Mouse (Mus musculus): Measurements from ENCODE around the gene Flt3l. TPM values are rescaled to one million over a fixed set of nuclear protein-coding genes. Genes with fewer than 3 reads are reported as not detected.
A peak's percentile ranks its signal among the peaks of the same experiment; 100 is the strongest.

The Flt3l gene
- polyA plus RNA-seq, 1 experiment from 2014 or later = 2.2 TPM

DNA sequence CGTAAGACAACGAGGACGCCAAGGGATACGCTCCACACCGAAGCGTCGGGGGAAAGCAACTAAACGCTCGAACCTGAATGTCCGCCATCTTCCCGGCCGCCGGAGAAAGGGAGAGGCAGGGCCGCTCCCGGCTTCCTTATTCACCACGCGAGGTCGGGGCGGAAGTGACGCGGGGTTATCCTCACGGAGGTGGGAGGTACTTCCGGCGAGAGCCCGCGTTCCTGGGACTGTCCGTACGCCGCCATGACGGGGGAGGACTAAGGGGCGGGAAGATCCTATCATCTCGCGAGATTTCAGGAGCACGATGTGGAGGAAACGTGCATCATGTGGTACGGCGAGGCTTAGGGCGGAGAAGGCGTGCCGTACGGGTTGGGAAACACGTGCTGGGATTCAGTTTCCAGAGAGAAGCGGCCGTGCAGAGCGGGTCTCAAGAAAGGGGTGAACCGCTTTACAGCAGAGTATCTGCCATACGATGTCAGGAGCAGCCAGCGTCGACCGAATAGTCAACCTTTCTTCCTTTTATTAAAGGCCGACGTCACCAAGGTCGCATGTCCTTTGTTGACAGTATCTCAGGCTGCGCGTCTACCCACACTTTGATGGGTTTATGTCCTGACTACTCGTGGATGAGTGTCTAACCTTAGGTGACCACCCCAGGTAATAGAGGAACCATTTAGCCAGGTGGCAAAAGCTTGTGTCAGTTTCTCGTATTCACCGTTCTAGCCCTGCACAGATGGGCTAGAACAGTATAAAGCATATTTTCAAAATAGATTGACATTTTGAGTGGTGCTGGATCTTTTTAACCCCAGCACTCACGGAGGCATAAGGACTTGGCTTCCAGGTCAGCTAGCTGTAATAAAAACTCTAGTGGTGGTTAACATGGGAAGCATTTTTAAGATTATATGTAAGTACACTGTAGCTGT, 11.7 kb downstream of the Flt3l start, which contains the start of gene Rps11:
Gene Rps11 (minus strand): TSS at position 216 of the 920 bp plus-strand sequence.
- Histone ChIP-seq H3K4me3 (ENCODE audit: low read depth, low read length) (peak within 1 kb of the TSS; percentile 91), H3K27me3 (ENCODE audit: control insufficient read depth, insufficient read depth, low read depth, low read length) (no peaks in the 10 kb centered on the region), H3K9ac (ENCODE audit: low read depth, low read length) (peak within 1 kb of the TSS; percentile 93), H3K27ac (ENCODE audit: low read length) (peak within 1 kb of the TSS; percentile 87), H3K4me1 (ENCODE audit: control insufficient read depth, insufficient read depth, low read length) (peaks cover 42% of the 10 kb centered on the region), H3K36me3 (ENCODE audit: control insufficient read depth, insufficient read depth, low read length) (peaks cover 46% of the 10 kb centered on the region), H3K9me3 (replicated peaks; ENCODE audit: control insufficient read depth, low read length, poor library complexity, severe bottlenecking) (no peaks in the 10 kb centered on the region), H3K4me2 (ENCODE audit: low read length) (peak within 1 kb of the TSS; percentile 91)
- WGBS = under 1% methylated on average over 59 of the region's 59 CpGs
- peak; percentile 89 for ATAC-seq

DNA sequence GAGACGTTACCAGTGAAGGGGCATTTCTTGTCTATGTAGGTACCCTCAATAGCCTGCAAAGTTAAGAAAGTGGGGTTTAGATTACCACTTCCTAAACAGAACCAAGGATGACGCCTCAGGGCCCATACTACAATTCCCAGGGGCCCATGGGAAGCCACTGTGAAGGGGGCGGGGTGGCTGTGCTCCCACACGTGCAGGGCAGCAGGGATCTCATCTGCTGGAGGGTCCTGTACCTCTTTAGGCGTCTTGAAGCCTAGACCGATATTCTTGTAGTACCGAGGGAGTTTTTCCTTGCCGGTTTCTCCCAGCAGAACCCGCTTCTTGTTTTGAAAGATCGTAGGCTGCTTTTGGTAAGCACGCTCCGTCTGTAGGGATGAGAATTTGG, 13.1 kb downstream of the Flt3l start:
- ATAC-seq = no peak
- peak overlapping the region; percentile 93 for H3K9ac ChIP-seq (ENCODE audit: low read depth, low read length)
- H3K27me3 ChIP-seq (ENCODE audit: control insufficient read depth, insufficient read depth, low read depth, low read length) = no peaks in the 10 kb centered on the region
- no peaks in the 10 kb centered on the region for H3K9me3 ChIP-seq (replicated peaks; ENCODE audit: control insufficient read depth, low read length, poor library complexity, severe bottlenecking)
- H3K4me2 ChIP-seq (ENCODE audit: low read length) = peak overlapping the region; percentile 91
- H3K27ac ChIP-seq (ENCODE audit: low read length) = peak overlapping the region; percentile 87
- peak overlapping the region; percentile 91 for H3K4me3 ChIP-seq (ENCODE audit: low read depth, low read length)
- WGBS = 22% methylated on average over 12 of the region's 12 CpGs
- H3K4me1 ChIP-seq (ENCODE audit: control insufficient read depth, insufficient read depth, low read length) = peaks cover 39% of the 10 kb centered on the region
- peaks cover 50% of the 10 kb centered on the region for H3K36me3 ChIP-seq (ENCODE audit: control insufficient read depth, insufficient read depth, low read length)

DNA sequence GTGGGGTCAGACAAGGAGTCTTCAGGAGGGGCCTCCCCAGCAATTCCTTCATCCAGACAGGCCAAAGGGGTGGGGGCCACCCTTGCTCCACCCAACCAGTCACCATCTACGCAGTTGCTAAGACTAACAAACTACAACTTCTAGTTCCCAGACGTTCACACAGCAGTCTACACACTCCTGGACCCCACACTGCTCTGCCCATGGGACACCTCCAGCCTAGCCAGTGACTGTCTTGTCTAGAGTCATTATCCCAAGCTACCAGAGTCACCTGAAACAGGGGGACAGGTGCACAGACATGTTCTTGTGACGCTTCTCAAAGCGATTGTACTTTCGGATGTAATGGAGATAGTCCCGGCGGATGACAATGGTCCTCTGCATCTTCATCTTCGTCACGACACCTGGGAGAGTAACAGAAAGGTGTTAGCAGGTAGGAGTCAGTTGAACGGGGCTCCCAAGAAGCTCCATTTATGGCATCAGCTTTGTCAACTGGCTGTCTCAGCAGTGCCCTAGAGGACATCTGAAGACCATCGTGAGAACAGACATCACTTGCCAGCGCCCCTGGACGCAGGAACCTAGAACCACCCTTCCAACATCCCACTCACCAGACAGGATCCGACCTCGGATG, 13.6 kb downstream of the Flt3l start:
- ATAC-seq = no peak
- H3K36me3 ChIP-seq (ENCODE audit: control insufficient read depth, insufficient read depth, low read length) = peaks cover 50% of the 10 kb centered on the region
- H3K27me3 ChIP-seq (ENCODE audit: control insufficient read depth, insufficient read depth, low read depth, low read length) = no peaks in the 10 kb centered on the region
- peak overlapping the region; percentile 93 for H3K9ac ChIP-seq (ENCODE audit: low read depth, low read length)
- H3K4me2 ChIP-seq (ENCODE audit: low read length) = peak overlapping the region; percentile 91
- WGBS = 87% methylated on average over 15 of the region's 15 CpGs
- peak overlapping the region; percentile 91 for H3K4me3 ChIP-seq (ENCODE audit: low read depth, low read length)
- H3K27ac ChIP-seq (ENCODE audit: low read length) = no peak overlapping the region
- H3K4me1 ChIP-seq (ENCODE audit: control insufficient read depth, insufficient read depth, low read length) = peaks cover 38% of the 10 kb centered on the region
- no peaks in the 10 kb centered on the region for H3K9me3 ChIP-seq (replicated peaks; ENCODE audit: control insufficient read depth, low read length, poor library complexity, severe bottlenecking)

DNA sequence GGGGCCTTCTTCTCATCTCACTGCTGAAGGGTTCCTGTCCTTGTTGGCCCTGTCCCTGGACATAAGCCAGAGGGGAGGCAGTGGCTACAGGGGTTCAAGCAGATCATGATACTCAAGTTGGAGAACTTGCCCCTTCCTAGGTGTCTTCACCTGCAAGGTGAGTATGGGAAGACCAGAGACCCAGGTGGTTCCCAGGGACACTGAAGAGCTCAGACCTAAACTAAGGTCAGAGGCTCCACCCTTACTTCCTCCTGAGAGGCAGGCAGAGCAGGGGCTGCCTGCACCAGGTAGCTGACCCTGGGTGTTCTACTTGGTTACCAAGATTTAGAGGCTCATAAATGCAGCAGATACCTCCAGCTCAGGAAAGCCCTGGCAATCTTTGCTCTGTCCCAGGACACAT, 14.3 kb downstream of the Flt3l start:
- Histone ChIP-seq H3K4me1 (ENCODE audit: control insufficient read depth, insufficient read depth, low read length) (peaks cover 31% of the 10 kb centered on the region), H3K27ac (ENCODE audit: low read length) (no peak overlapping the region), H3K27me3 (ENCODE audit: control insufficient read depth, insufficient read depth, low read depth, low read length) (no peaks in the 10 kb centered on the region), H3K4me2 (ENCODE audit: low read length) (no peak overlapping the region), H3K9ac (ENCODE audit: low read depth, low read length) (no peak overlapping the region), H3K9me3 (replicated peaks; ENCODE audit: control insufficient read depth, low read length, poor library complexity, severe bottlenecking) (no peaks in the 10 kb centered on the region), H3K4me3 (ENCODE audit: low read depth, low read length) (no peak overlapping the region), H3K36me3 (ENCODE audit: control insufficient read depth, insufficient read depth, low read length) (peaks cover 50% of the 10 kb centered on the region)
- no peak for ATAC-seq

DNA sequence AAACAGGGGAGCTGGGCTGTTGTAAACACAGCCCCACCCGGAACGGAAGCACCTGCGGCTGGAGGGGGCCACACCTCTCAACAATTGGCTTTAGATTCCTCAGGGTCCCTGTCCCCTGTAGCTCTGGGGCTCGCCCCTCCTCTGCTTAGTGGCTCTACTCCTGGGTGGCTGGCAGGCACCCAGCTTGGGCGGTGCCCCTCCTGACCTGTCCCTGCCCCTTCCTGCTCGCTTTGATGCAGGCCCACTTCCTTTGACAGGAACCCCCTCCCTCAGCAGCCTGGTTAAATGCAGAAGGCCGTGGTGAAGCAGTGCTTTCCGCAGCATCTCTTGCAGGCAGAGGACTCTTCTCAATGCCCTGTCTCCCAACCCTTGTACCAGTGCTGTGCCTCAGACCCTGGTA, 14.8 kb downstream of the Flt3l start:
- Histone ChIP-seq H3K36me3 (ENCODE audit: control insufficient read depth, insufficient read depth, low read length) (peaks cover 45% of the 10 kb centered on the region), H3K27me3 (ENCODE audit: control insufficient read depth, insufficient read depth, low read depth, low read length) (no peaks in the 10 kb centered on the region), H3K9me3 (replicated peaks; ENCODE audit: control insufficient read depth, low read length, poor library complexity, severe bottlenecking) (no peaks in the 10 kb centered on the region), H3K4me1 (ENCODE audit: control insufficient read depth, insufficient read depth, low read length) (peaks cover 26% of the 10 kb centered on the region), H3K4me3 (ENCODE audit: low read depth, low read length) (no peak overlapping the region), H3K4me2 (ENCODE audit: low read length) (no peak overlapping the region), H3K27ac (ENCODE audit: low read length) (no peak overlapping the region), H3K9ac (ENCODE audit: low read depth, low read length) (no peak overlapping the region)
- 71% methylated on average over 7 of the region's 8 CpGs for WGBS
- no peak for ATAC-seq

DNA sequence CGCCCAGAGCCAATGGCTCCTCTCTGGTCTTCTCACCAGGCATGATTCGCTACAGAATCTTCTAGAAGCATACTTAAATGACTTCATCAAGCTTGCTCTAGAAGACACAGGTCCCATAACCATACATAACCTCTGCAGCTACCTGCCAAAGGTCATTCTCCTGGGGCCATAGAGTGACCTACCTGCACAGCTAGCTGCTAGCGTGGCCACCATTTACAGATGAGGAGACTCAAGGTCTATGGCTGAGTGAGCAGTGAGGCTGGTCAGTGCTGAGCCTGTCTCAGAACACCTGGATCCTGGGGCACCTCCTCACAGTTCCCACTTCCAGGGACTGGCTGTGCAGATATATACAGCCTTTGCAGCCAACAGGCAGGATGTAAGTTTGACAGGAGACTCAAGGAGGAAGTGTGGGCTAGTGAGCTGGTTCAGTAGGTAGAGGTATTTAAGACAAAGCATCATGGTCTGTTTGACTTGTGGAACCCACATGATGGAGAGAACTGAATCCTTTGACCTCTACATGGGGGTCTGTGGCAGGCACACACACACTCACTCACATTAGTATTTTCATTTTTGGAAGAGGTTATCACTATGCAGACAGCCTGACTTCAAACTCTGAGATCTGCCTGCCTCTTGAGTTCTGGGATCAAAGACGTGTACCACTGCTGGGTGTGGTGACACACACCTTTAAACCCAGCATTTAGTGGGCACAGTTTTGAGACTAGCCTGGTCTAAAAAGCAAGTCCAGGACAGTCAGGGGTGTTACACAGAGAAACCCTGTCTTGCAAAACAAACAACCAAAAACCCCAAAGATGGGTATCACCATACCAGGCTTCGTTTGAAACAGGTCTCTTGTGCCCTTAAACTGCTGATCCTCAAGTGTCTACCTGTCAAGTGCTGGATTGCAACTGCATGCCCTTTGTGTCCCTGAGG, 16.2 kb downstream of the Flt3l start:
- Histone ChIP-seq H3K4me1 (ENCODE audit: control insufficient read depth, insufficient read depth, low read length) (peaks cover 19% of the 10 kb centered on the region), H3K4me3 (ENCODE audit: low read depth, low read length) (no peak overlapping the region), H3K9ac (ENCODE audit: low read depth, low read length) (no peak overlapping the region), H3K27me3 (ENCODE audit: control insufficient read depth, insufficient read depth, low read depth, low read length) (no peaks in the 10 kb centered on the region), H3K9me3 (replicated peaks; ENCODE audit: control insufficient read depth, low read length, poor library complexity, severe bottlenecking) (no peaks in the 10 kb centered on the region), H3K27ac (ENCODE audit: low read length) (no peak overlapping the region), H3K4me2 (ENCODE audit: low read length) (no peak overlapping the region), H3K36me3 (ENCODE audit: control insufficient read depth, insufficient read depth, low read length) (peaks cover 31% of the 10 kb centered on the region)
- WGBS = 86% methylated on average over 5 of the region's 5 CpGs
- ATAC-seq = no peak

DNA sequence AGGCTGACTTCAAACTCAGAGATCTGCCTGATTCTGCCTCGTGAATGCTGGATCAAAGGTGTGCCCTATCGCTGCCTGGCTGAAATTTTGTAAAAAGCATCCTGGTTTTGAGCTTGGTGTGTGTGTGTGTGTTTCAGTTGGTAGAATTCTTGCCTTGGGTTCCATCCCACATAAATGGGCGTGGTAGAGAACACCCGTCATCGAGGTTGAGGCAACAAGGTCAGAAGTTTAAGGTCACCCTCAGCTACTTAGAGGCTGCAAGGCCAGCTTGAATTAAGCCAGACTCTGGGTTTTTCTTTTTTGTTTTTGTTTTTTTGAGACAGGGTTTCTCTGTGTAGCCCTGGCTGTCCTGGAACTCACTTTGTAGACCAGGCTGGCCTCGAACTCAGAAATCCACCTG, 17.9 kb downstream of the Flt3l start:
- no peaks in the 10 kb centered on the region for H3K27me3 ChIP-seq (ENCODE audit: control insufficient read depth, insufficient read depth, low read depth, low read length)
- no peak overlapping the region for H3K9ac ChIP-seq (ENCODE audit: low read depth, low read length)
- H3K4me1 ChIP-seq (ENCODE audit: control insufficient read depth, insufficient read depth, low read length) = peaks cover 13% of the 10 kb centered on the region
- H3K4me3 ChIP-seq (ENCODE audit: low read depth, low read length) = no peak overlapping the region
- 91% methylated on average over 6 of the region's 6 CpGs for WGBS
- H3K4me2 ChIP-seq (ENCODE audit: low read length) = no peak overlapping the region
- peaks cover 31% of the 10 kb centered on the region for H3K36me3 ChIP-seq (ENCODE audit: control insufficient read depth, insufficient read depth, low read length)
- H3K9me3 ChIP-seq (replicated peaks; ENCODE audit: control insufficient read depth, low read length, poor library complexity, severe bottlenecking) = no peaks in the 10 kb centered on the region
- no peak overlapping the region for H3K27ac ChIP-seq (ENCODE audit: low read length)
- no peak for ATAC-seq

DNA sequence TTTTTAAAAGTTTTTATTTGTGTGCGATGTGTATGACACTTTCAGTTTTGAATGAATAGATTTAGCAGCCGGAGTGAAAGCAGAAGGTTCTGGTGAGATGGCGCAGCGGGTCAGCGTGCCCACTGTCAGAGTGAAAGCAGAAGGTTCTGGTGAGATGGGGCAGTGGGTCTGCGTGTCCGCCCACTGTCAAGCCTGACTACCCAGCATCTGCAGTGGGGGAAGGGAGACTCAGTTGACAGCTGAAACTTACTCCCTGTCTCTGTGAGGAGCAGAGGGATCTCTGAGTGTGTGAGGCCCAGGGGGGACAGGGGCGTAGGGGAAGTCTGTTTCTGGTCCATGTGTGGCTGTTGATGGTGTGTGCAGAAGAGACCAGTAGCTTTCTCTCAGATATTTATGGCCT, 18.7 kb downstream of the Flt3l start:
- Histone ChIP-seq H3K4me3 (ENCODE audit: low read depth, low read length) (no peak overlapping the region), H3K9ac (ENCODE audit: low read depth, low read length) (no peak overlapping the region), H3K27ac (ENCODE audit: low read length) (no peak overlapping the region), H3K27me3 (ENCODE audit: control insufficient read depth, insufficient read depth, low read depth, low read length) (no peaks in the 10 kb centered on the region), H3K4me1 (ENCODE audit: control insufficient read depth, insufficient read depth, low read length) (peaks cover 6% of the 10 kb centered on the region; the same call in 1 of the 2 replicates), H3K36me3 (ENCODE audit: control insufficient read depth, insufficient read depth, low read length) (peaks cover 28% of the 10 kb centered on the region), H3K9me3 (replicated peaks; ENCODE audit: control insufficient read depth, low read length, poor library complexity, severe bottlenecking) (no peaks in the 10 kb centered on the region), H3K4me2 (ENCODE audit: low read length) (no peak overlapping the region)
- ATAC-seq = no peak
- WGBS = 82% methylated on average over 8 of the region's 8 CpGs

All from midbrain, embryonic 16.5 days (tissue).